Mouse (Mus musculus): ENCODE results near the gene Hist1h1a.
A peak's percentile ranks its signal among the peaks of the same experiment; 100 is the strongest.

The Hist1h1a gene

GRCm38 (mm10) chr13:23743963-23744362, 19.5 kb upstream of the Hist1h1a start:
- DNase-seq (ENCODE audit: low read depth, low spot score) = no peak

- peak; percentile 73 for DNase-seq (ENCODE audit: low read depth, low spot score)
Observed at GRCm38 (mm10) chr13:23744421-23745380, 18.8 kb upstream of the Hist1h1a start.

GRCm38 (mm10) chr13:23745381-23746161, 17.9 kb upstream of the Hist1h1a start, which contains the start of gene Hist1h3c:
Gene Hist1h3c (minus strand): TSS chr13:23745602.
- peak; percentile 94 for DNase-seq (ENCODE audit: low read depth, low spot score)

- peak; percentile 95 for DNase-seq (ENCODE audit: low read depth, low spot score)
Observed at GRCm38 (mm10) chr13:23746201-23747080, 17.0 kb upstream of the Hist1h1a start, which contains the start of gene Hist1h2bb. Gene Hist1h2bb (plus strand): TSS chr13:23746734.

- DNase-seq (ENCODE audit: low read depth, low spot score) = peak; percentile 78
Observed at GRCm38 (mm10) chr13:23747081-23747891, 16.2 kb upstream of the Hist1h1a start.

- no peak for DNase-seq (ENCODE audit: low read depth, low spot score)
Observed at GRCm38 (mm10) chr13:23747892-23748288, 15.6 kb upstream of the Hist1h1a start.

- DNase-seq (ENCODE audit: low read depth, low spot score) = no peak
Observed at GRCm38 (mm10) chr13:23749563-23750121, 13.8 kb upstream of the Hist1h1a start.

GRCm38 (mm10) chr13:23750839-23751477, 12.5 kb upstream of the Hist1h1a start, which contains the start of gene Hist1h2ab:
Gene Hist1h2ab (plus strand): TSS chr13:23751126.
- DNase-seq (ENCODE audit: low read depth, low spot score) = peak; percentile 89

- DNase-seq (ENCODE audit: low read depth, low spot score) = peak; percentile 75
Observed at GRCm38 (mm10) chr13:23751478-23751956, 11.9 kb upstream of the Hist1h1a start.

- peak; percentile 95 for DNase-seq (ENCODE audit: low read depth, low spot score)
Observed at GRCm38 (mm10) chr13:23752067-23752741, 11.3 kb upstream of the Hist1h1a start, which contains the start of gene Hist1h3b. Gene Hist1h3b (plus strand): TSS chr13:23752267.

- DNase-seq (ENCODE audit: low read depth, low spot score) = peak; percentile 73
Observed at GRCm38 (mm10) chr13:23752742-23753172, 10.7 kb upstream of the Hist1h1a start.

GRCm38 (mm10) chr13:23753314-23754078, 10.0 kb upstream of the Hist1h1a start:
- DNase-seq (ENCODE audit: low read depth, low spot score) = no peak

- DNase-seq (ENCODE audit: low read depth, low spot score) = no peak
Observed at GRCm38 (mm10) chr13:23755000-23755399, 8.5 kb upstream of the Hist1h1a start.

- peak; percentile 97 for DNase-seq (ENCODE audit: low read depth, low spot score)
Observed at GRCm38 (mm10) chr13:23756790-23757189, 6.7 kb upstream of the Hist1h1a start, which contains the start of gene Hist1h4b. Gene Hist1h4b (plus strand): TSS chr13:23757013.

- DNase-seq (ENCODE audit: low read depth, low spot score) = peak; percentile 75
Observed at GRCm38 (mm10) chr13:23757211-23757773, 6.2 kb upstream of the Hist1h1a start.

GRCm38 (mm10) chr13:23757921-23758320, 5.5 kb upstream of the Hist1h1a start:
- DNase-seq (ENCODE audit: low read depth, low spot score) = no peak

- no peak for DNase-seq (ENCODE audit: low read depth, low spot score)
Observed at GRCm38 (mm10) chr13:23759251-23759771, 4.2 kb upstream of the Hist1h1a start.
